Mouse (Mus musculus): ENCODE results near the gene Gpbar1.
"Not testable (repeated sequence)": the region's sequence is repeated elsewhere in the genome, so short reads cannot be mapped to it uniquely, and the experiment has no call there.

Gpbar1 gene

GRCm38 (mm10) chr1:74277883-74278537 lies 340 bp upstream of the Gpbar1 start:
- DNase-seq (ENCODE audit: low spot score), result no peak

- DNase-seq (ENCODE audit: low spot score), result no peak
Observed at GRCm38 (mm10) chr1:74278988-74279387, 638 bp downstream of the Gpbar1 start.

- no peak for DNase-seq (ENCODE audit: low spot score)
Observed at GRCm38 (mm10) chr1:74280591-74281325, 2.4 kb downstream of the Gpbar1 start.

GRCm38 (mm10) chr1:74281372-74281771 lies 3.0 kb downstream of the Gpbar1 start:
- DNase-seq (ENCODE audit: low spot score), result no peak

GRCm38 (mm10) chr1:74281886-74282285 lies 3.5 kb downstream of the Gpbar1 start:
- no peak for DNase-seq (ENCODE audit: low spot score)

- DNase-seq (ENCODE audit: low spot score), result no peak
Observed at GRCm38 (mm10) chr1:74282896-74283625, 4.7 kb downstream of the Gpbar1 start.

- DNase-seq (ENCODE audit: low spot score), result no peak
Observed at GRCm38 (mm10) chr1:74283686-74284463, 5.5 kb downstream of the Gpbar1 start.

GRCm38 (mm10) chr1:74284543-74285160 lies 6.3 kb downstream of the Gpbar1 start, which contains the start of the genes Aamp and Pnkd:
Gene Aamp, minus strand, starts transcription at chr1:74284738.
Gene Pnkd, plus strand, starts transcription at chr1:74284930.
- peak; percentile 97 for DNase-seq (ENCODE audit: low spot score)

- DNase-seq (ENCODE audit: low spot score), result no peak
Observed at GRCm38 (mm10) chr1:74285212-74286010, 7.1 kb downstream of the Gpbar1 start.

GRCm38 (mm10) chr1:74286869-74287607 lies 8.7 kb downstream of the Gpbar1 start:
- not testable (repeated sequence) for DNase-seq (ENCODE audit: low spot score)

- no peak for DNase-seq (ENCODE audit: low spot score)
Observed at GRCm38 (mm10) chr1:74288327-74288726, 10.0 kb downstream of the Gpbar1 start.

- DNase-seq (ENCODE audit: low spot score), result no peak
Observed at GRCm38 (mm10) chr1:74289248-74289647, 10.9 kb downstream of the Gpbar1 start.

- no peak for DNase-seq (ENCODE audit: low spot score)
Observed at GRCm38 (mm10) chr1:74289740-74290139, 11.4 kb downstream of the Gpbar1 start.

- no peak for DNase-seq (ENCODE audit: low spot score)
Observed at GRCm38 (mm10) chr1:74290141-74290540, 11.8 kb downstream of the Gpbar1 start.

GRCm38 (mm10) chr1:74292331-74293020 lies 14.1 kb downstream of the Gpbar1 start:
- DNase-seq (ENCODE audit: low spot score), result no peak

- DNase-seq (ENCODE audit: low spot score), result no peak
Observed at GRCm38 (mm10) chr1:74293306-74293960, 15.1 kb downstream of the Gpbar1 start.

- no peak for DNase-seq (ENCODE audit: low spot score)
Observed at GRCm38 (mm10) chr1:74294090-74294643, 15.8 kb downstream of the Gpbar1 start.

GRCm38 (mm10) chr1:74294733-74295455 lies 16.5 kb downstream of the Gpbar1 start:
- no peak for DNase-seq (ENCODE audit: low spot score)
